Mouse (Mus musculus) natural killer cell, adult 2 months (primary cell): ENCODE results near the gene Olfr1229.

Experiments
- DNase-seq, 2 experiments: peaks; one replicate each; pipeline ENCODE4 v3.0.0; 2022; ENCODE audit warnings: low spot score in 2 of 2

The Olfr1229 gene

DNA sequence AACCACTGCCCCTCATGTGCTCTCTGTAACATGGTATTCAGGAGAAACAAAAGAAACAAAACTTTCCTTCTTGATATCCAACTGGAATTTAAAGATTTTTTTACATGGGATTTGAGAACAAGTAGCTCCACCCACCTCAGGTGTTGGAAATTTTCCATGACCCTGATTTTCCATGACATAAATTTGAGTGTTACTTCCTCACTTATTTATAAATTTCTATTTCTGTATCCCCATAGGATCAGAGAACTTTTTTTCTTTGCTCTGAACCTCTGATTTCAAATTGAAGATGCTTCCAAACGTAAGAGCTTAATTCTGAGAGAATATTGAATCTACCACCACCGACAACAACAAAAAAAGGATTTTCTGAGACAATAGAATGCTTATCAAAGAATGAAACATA lies at the start of gene Olfr1229:
Olfr1229 (minus strand) TSS at position 101 of the 400 bp plus-strand sequence.
- no peak for DNase-seq

DNA sequence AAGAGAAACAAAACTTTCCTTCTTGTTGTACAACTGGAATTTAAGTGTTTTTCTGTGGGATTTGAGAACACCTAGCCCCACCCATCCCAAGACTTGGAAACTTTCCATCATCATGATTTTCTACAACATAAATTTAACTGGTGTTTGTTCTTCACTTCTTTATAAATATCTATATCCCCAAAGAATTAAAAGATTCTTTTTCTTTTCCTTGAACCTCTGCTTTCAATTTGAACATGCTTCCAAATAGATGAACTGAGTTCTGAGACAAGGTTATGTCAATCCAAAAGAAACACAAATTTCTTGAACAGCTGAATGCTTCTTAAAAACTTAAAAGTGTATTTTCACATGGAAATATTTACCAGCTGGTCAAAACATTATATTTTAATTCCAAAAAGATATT lies 41.8 kb upstream of the Olfr1229 start, which contains the start of gene Olfr1232:
Olfr1232 (minus strand) TSS at position 101 of the 400 bp plus-strand sequence.
- no peak for DNase-seq

DNA sequence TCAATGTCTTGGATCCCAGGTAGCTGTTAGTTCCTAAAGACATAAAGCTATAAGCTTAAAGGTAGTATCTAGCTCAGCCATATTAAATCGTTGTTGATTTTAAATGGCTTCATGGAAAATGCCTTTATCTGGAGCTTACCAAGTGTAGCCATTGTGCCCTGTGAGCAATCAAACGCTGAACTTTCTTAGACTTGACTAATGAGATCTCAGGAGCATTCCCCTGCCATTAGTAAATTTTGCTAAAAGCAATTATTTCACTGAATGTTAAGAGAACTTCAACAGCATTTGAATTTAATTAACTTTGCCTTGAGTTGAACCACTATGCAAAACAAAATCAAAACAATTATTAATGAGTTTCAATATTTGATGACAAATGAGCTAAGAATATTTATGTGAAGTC lies 19.2 kb upstream of the Olfr1229 start, which contains the start of gene Olfr1231:
Olfr1231 (minus strand) TSS at position 101 of the 400 bp plus-strand sequence.
- DNase-seq: no peak

DNA sequence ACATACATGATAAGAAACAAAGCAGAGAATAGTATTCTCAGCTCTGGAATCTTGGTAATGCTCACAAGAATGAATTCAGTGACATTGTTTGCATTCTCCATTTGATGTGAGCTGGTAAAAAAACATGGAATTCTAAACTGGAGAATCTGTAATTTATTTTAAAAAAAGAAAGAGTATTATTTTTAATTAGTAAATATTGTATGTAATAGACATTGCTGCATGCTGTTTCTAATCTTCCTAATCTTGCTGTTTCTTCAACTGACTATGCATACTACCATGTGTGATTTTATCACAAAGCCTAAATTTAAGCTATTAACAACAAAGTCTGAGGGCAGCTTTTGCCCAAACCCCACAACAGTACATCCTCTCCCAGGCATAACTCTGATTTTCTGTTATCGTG lies 9.4 kb upstream of the Olfr1229 start, which contains the start of gene Olfr1230:
Olfr1230 (minus strand) TSS at position 101 of the 400 bp plus-strand sequence.
- DNase-seq: no peak

GRCm38 (mm10) chr2:89253962-89254361 lies 33.9 kb downstream of the Olfr1229 start, which contains the start of gene Olfr1228:
Gene Olfr1228 (minus strand): TSS chr2:89254062.
- DNase-seq: no peak
